Mouse (Mus musculus) cerebellum, adult 11 months (tissue): ENCODE measurements at regions not wholly inside any gene's neighbourhood (a gene's known extent, or its start where the extent isn't known, plus 50 kb on each side); places are given as distances from the start of the nearest gene placed in this dataset.

Experiments used
- DNase-seq: peaks from one replicate; pipeline ENCODE4 v3.0.0; 2022

DNA sequence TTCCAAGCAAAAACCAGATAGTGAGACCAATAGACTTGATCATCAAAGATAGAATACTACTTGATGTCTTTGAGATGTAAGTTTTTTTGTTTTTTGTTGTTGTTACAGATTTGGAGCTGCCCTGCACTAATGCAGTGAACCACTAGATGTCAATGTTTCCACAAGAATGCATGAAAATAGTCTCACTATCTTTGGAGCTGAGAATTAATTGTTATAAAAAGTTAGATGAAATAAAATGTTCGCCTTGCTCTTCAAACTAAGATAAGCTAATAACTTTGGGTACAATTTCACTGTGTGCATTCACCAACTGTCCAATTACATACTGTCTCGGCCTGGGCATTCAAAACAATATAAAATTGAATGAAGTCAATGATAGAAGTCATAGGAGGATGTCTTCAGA, 223.2 kb upstream of the Agtr1b start:
- DNase-seq, result peak; percentile 20

DNA sequence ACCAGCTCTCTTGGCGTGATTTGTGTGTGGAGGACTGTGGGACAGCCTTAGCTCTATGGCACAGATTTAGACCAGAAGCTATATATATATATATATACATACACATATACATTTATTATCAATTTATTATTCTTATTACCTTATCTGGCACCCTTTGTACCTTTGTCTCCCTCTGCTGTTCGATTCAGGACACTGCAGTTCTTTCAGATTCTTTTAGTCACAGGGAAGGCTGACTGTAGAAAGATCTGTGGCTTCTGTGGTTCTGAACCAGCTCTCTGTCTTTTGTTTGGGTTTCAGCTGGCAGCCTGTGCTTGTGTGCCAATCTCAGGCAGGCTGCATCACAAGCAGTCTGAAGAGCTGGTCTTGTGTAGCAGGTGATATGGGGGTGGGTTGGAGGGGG, 184.6 kb upstream of the Agtr1b start:
- no peak for DNase-seq

DNA sequence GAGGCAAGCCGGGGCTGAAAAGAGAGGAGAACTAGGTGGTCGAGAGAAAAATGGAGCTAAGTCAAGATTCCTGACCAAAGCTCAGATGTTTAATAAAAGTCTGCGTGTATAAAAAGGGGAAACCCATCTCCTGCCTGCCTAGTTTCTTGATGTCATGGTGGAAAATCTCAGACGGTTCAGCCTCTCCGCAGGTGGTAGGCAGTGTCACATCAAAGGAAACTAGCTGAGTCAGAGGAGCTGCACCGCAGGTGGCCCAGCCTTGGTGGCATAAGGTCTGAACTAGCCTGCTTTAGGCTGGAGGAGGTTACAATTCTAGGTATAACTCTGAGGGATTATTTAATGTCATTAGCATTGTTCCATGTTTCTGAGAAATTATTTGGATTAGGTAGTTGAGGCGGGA, 177.0 kb upstream of the Agtr1b start:
- no peak for DNase-seq

- DNase-seq, result no peak
Measured at GRCm38 (mm10) chr3:20538492-20539004, 171.6 kb upstream of the Agtr1b start.

DNA sequence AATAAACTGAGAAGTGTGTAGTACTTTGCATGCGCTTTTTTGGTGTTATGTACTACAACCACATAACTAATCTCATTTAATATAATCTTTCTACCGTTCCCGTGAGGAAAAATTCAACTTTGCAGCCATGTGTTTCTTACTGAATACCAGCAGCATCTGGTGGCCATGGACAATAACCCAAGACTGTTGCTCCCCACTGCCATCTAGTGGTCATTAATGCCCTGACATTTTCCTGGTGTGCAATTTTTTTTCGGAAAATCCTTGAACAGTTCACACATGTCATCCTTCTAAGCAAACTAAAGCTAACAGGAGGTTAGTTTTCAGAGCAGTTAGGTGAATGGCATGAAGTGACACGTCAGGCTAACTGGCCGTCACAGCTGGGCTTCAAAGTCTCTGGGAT, 153.8 kb upstream of the Agtr1b start:
- no peak for DNase-seq

DNA sequence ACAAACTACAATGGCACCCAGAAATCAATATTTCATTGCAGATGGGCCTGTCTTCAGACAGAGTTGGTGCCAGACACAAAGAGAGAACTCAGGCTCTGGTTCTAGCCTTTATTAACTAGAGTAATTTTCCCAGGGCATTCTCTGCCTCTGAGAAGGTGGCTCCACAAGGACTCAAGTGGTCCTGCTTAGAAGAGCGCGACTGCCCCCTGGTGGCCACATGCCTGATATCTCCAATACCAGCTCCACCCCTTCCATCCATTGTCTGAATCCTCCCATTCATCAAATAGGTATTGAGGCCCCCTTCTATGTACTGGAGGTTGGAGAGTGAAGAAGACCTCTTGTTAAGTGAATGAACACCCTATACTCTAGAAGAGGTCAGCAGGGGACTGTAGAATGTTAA, 142.2 kb upstream of the Agtr1b start:
- DNase-seq, result peak; percentile 33

GRCm38 (mm10) chr3:20505546-20505945, 138.6 kb upstream of the Agtr1b start:
- no peak for DNase-seq
